Mouse (Mus musculus) heart, adult 2 months (tissue): Measurements from ENCODE around the gene Dap. TPM values are rescaled to one million over a fixed set of nuclear protein-coding genes. Genes with fewer than 3 reads are reported as not detected.

ENCODE experiments used
- DNase-seq, 2 experiments: peaks; one replicate each; pipeline ENCODE4 v3.0.0; 2021
- H3K27ac ChIP-seq: fragments of 200-600 bp; 2 replicates; pipeline ENCODE4 v1.8.1; 2022
- H3K27me3 ChIP-seq: fragments of 200-500 bp; 2 replicates; pipeline ENCODE4 v1.6.1; 2012; ENCODE audit warnings: mild to moderate bottlenecking, low read length, inconsistent platforms, mixed read lengths; ENCODE audit not compliant: control insufficient read depth, insufficient read depth
- H3K36me3 ChIP-seq: fragments of 200-500 bp; 2 replicates; pipeline ENCODE4 v1.6.1; 2012; ENCODE audit warnings: low read length, inconsistent platforms; ENCODE audit not compliant: control insufficient read depth, insufficient read depth
- H3K4me1 ChIP-seq: fragments of 200-500 bp; 2 replicates; pipeline ENCODE4 v1.6.1; 2011; ENCODE audit warnings: low read length; ENCODE audit not compliant: control insufficient read depth, insufficient read depth
- H3K4me3 ChIP-seq: fragments of 200-600 bp; 2 replicates; pipeline ENCODE4 v1.8.1; 2022
- H3K79me2 ChIP-seq: fragments of 200-500 bp; replicated peaks from 2 replicates; pipeline ENCODE4 v1.6.1; 2012; ENCODE audit warnings: mild to moderate bottlenecking, inconsistent platforms, low read length, moderate library complexity, mixed read lengths; ENCODE audit not compliant: control insufficient read depth, insufficient read depth
- H3K9ac ChIP-seq: fragments of 200-500 bp; 2 replicates; pipeline ENCODE4 v1.6.1; 2012; ENCODE audit warnings: low read depth, mild to moderate bottlenecking, control low read depth, inconsistent platforms, low read length, mixed read lengths
- CTCF ChIP-seq: fragments of 200-600 bp; IDR thresholded peaks from 2 replicates; pipeline ENCODE4 v1.8.1; 2022; ENCODE audit warnings: antibody characterized with exemption, mild to moderate bottlenecking, moderate library complexity
- EP300 ChIP-seq: fragments of 200-500 bp; IDR thresholded peaks from 2 replicates; pipeline ENCODE4 v1.6.1; 2011; ENCODE audit warnings: low read depth, low read length, control low read depth; ENCODE audit not compliant: insufficient read depth
- POLR2A ChIP-seq: fragments of 200-500 bp; IDR thresholded peaks from 2 replicates; pipeline ENCODE4 v1.6.1; 2011; ENCODE audit warnings: mild to moderate bottlenecking, low read depth, low read length, control low read depth; ENCODE audit not compliant: insufficient read depth
- WGBS: fragments of 180-500 bp; shearing (Covaris S2); methylation state at CpG from one replicate; pipeline ENCODE4 v1.1.7; 2018; 5-methylcytosine and 5-hydroxymethylcytosine counted together
- intact Hi-C: fragments of 180-260 bp; cut with DNase I; formaldehyde crosslinking; loops from one replicate; pipeline ENCODE4 v1.15.1; 2025
- polyA plus RNA-seq: library from polyadenylated mRNA; depleted of rRNA; stranded (reverse); fragments of >200 nt; gene quantifications from 2 replicates; pipeline ENCODE4 v1.2.3, GENCODE M21; 2012
- total RNA-seq, 2 experiments: library from RNA; stranded (reverse); gene quantifications; 2 replicates each; pipeline ENCODE4 v1.2.3; 2021

Gene Dap
- total and polyA plus RNA-seq, 3 experiments: 17.7 to 27.0 (median 18.8) TPM

GRCm38 (mm10) chr15:31299258-31299917 is 75.3 kb downstream of the Dap start:
- peaks cover 2% of the 10 kb centered on the region for H3K79me2 ChIP-seq
- no peak overlapping the region for H3K9ac ChIP-seq
- peaks cover 2% of the 10 kb centered on the region; the same call in 1 of the 2 replicates for H3K36me3 ChIP-seq
- intact Hi-C loops: no loop called here
- DNase-seq: peak in 1 of 2 experiments; percentile 36
- TF ChIP-seq POLR2A (no peak), EP300 (no peak), CTCF (no peak)
- no peak overlapping the region for H3K4me3 ChIP-seq
- H3K27me3 ChIP-seq: no peaks in the 10 kb centered on the region
- H3K4me1 ChIP-seq: peaks cover 4% of the 10 kb centered on the region
- WGBS: 45% methylated on average over 6 of the region's 6 CpGs
- no peak overlapping the region for H3K27ac ChIP-seq

DNA sequence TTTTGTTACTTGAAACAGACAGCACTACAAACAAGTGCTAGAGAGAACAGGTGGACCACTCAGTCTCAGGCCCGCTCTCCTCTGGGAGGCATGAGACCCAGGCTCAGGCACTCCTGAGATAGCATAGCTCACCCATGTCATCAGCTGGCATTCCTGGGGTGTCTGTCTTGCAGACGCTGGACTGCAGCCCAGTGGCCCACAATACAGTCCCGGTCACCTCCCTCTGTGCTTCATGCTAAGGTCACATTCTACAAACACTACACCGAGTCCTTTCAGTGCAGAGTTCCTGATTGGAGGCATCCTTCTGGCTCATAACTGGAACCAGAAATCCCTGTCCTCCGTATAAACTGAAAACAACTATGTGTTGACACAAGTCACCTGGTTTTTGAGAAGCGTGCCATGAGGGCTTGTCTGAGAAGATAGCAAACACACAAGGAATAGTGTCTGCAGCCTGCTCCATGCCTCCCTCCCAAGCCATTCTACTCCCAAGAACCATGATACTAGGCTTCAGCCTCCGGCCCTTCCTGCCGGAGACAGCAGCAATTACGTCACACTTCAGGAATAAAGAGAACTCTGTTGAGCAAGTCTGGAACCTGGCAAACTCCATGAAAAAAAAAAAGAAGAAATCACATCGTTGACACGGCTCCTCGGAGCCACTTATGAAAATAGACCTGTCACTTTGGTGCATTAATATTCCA is 78.3 kb downstream of the Dap start:
- H3K27ac ChIP-seq: peak overlapping the region; percentile 40; the same call in 1 of the 2 replicates
- no peak overlapping the region for H3K9ac ChIP-seq
- 28% methylated on average over 12 of the region's 12 CpGs for WGBS
- H3K4me1 ChIP-seq: peaks cover 5% of the 10 kb centered on the region
- TF ChIP-seq POLR2A (no peak), CTCF (no peak), EP300 (no peak)
- intact Hi-C loops: no loop called here
- DNase-seq: peak in 1 of 2 experiments; percentile 67
- no peaks in the 10 kb centered on the region for H3K79me2 ChIP-seq
- no peak overlapping the region for H3K4me3 ChIP-seq
- peaks cover 2% of the 10 kb centered on the region; the same call in 1 of the 2 replicates for H3K36me3 ChIP-seq
- no peaks in the 10 kb centered on the region for H3K27me3 ChIP-seq

- TF ChIP-seq POLR2A (no peak), CTCF (no peak), EP300 (no peak)
- peaks cover 5% of the 10 kb centered on the region for H3K4me1 ChIP-seq
- no peak overlapping the region for H3K27ac ChIP-seq
- no peak for DNase-seq
- no peak overlapping the region for H3K9ac ChIP-seq
- WGBS: 61% methylated on average over 3 of the region's 3 CpGs
- intact Hi-C loops: no loop called here
- H3K4me3 ChIP-seq: no peak overlapping the region
- H3K36me3 ChIP-seq: peaks cover 2% of the 10 kb centered on the region; the same call in 1 of the 2 replicates
- no peaks in the 10 kb centered on the region for H3K27me3 ChIP-seq
- no peaks in the 10 kb centered on the region for H3K79me2 ChIP-seq
Observed at GRCm38 (mm10) chr15:31304302-31304701, 80.2 kb downstream of the Dap start.

DNA sequence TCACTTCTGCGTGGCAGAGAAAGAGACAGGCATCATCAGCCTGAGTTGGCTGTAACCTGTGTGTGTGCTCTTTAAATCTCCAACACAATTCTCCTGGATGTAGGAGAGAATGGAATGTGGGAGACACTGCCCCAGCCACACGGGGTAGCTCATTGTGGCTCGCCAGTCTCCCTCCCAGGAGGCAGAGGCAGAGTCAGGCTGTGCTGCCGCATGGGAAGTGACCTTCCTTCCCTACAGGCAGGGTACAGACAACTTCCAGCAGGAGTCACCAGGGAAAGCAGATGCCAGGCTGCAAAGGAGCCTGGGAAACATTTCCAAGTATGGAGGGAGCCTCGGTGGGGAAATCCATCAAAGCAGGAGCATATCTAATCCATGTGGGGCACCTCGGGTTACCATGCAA is 81.1 kb downstream of the Dap start:
- H3K36me3 ChIP-seq: peaks cover 2% of the 10 kb centered on the region; the same call in 1 of the 2 replicates
- intact Hi-C loops: no loop called here
- H3K4me1 ChIP-seq: peaks cover 3% of the 10 kb centered on the region
- H3K9ac ChIP-seq: no peak overlapping the region
- TF ChIP-seq EP300: no peak
- no peak for TF ChIP-seq CTCF
- TF ChIP-seq POLR2A: no peak
- H3K4me3 ChIP-seq: no peak overlapping the region
- H3K27ac ChIP-seq: 0 out of 2 replicates have a peak overlapping the region, but pooled peaks have one; percentile 11
- whole genome bisulfite sequencing: 33% methylated on average over 6 of the region's 6 CpGs
- H3K27me3 ChIP-seq: no peaks in the 10 kb centered on the region
- H3K79me2 ChIP-seq: no peaks in the 10 kb centered on the region
- DNase-seq: no peak

DNA sequence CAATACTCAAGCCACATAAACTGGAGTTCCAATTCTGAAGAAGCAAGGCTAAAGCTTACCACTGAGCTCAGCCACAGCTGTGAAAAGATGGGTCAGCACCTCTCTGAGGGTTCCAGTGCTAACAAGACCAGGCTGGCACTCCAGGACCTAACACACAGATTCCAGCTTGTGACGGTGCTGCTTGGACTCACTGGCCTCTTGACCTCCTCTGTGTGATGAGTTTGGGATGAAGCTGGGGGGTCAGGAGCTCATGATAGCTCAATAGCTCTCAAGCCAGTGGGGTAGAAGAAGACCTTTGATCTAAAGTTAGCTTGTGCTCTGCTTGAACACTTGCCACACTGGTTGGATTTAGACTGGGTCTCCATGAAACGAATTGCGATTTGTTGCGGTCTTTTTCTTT is 82.6 kb downstream of the Dap start:
- no peak for DNase-seq
- H3K4me3 ChIP-seq: no peak overlapping the region
- 94% methylated on average over 4 of the region's 4 CpGs for WGBS
- no peak overlapping the region for H3K27ac ChIP-seq
- TF ChIP-seq EP300: no peak
- TF ChIP-seq CTCF: no peak
- TF ChIP-seq POLR2A: no peak
- no peak overlapping the region for H3K9ac ChIP-seq
- intact Hi-C loops: no loop called here
- H3K79me2 ChIP-seq: no peaks in the 10 kb centered on the region
- H3K36me3 ChIP-seq: peaks cover 2% of the 10 kb centered on the region; the same call in 1 of the 2 replicates
- H3K27me3 ChIP-seq: no peaks in the 10 kb centered on the region
- H3K4me1 ChIP-seq: peaks cover 3% of the 10 kb centered on the region

- Histone ChIP-seq H3K79me2 (no peaks in the 10 kb centered on the region), H3K36me3 (no peaks in the 10 kb centered on the region), H3K27me3 (no peaks in the 10 kb centered on the region), H3K27ac (no peak overlapping the region), H3K4me3 (no peak overlapping the region), H3K4me1 (peaks cover 1% of the 10 kb centered on the region; the same call in 1 of the 2 replicates), H3K9ac (no peak overlapping the region)
- WGBS: 73% methylated on average over 15 of the region's 15 CpGs
- TF ChIP-seq POLR2A (no peak), CTCF (peak; percentile 60)
- intact Hi-C loops: no loop called here
- no peak for DNase-seq
Observed at GRCm38 (mm10) chr15:31309526-31309925, 85.4 kb downstream of the Dap start.
